Mouse (Mus musculus) left cerebral cortex, adult 2 months (tissue): Measurements from ENCODE around the gene Tubgcp3. TPM values are rescaled to one million over a fixed set of nuclear protein-coding genes. Genes with fewer than 3 reads are reported as not detected.
"Not testable (repeated sequence)": the region's sequence is repeated elsewhere in the genome, so short reads cannot be mapped to it uniquely, and the experiment has no call there.

Experiments used
- DNase-seq, 2 experiments: peaks; one replicate each; pipeline ENCODE4 v3.0.0; 2021 to 2022; ENCODE audit warnings: low spot score in 2 of 2, mixed read lengths in 1 of 2; ENCODE audit errors: extremely low spot score in 1 of 2
- H3K27ac ChIP-seq: fragments of 200-600 bp; 2 replicates; pipeline ENCODE4 v1.8.1; 2022
- H3K4me3 ChIP-seq: fragments of 200-600 bp; 2 replicates; pipeline ENCODE4 v1.8.1; 2022
- CTCF ChIP-seq: fragments of 200-600 bp; IDR thresholded peaks from 2 replicates; pipeline ENCODE4 v1.8.1; 2022; ENCODE audit warnings: antibody characterized with exemption, mild to moderate bottlenecking, moderate library complexity
- intact Hi-C: fragments of 180-260 bp; cut with DNase I; formaldehyde crosslinking; loops from one replicate; pipeline ENCODE4 v1.15.1; 2025
- total RNA-seq, 2 experiments: library from RNA; stranded (reverse); gene quantifications; 2 replicates each; pipeline ENCODE4 v1.2.3; 2021

Gene Tubgcp3
- total RNA-seq, 2 experiments from 2014 or later: 35.3 to 36.1 TPM

GRCm38 (mm10) chr8:12668832-12669231, 3.2 kb downstream of the Tubgcp3 start:
- peak; percentile 49 to 54 for DNase-seq
- no peak overlapping the region for H3K4me3 ChIP-seq
- intact Hi-C loops: no loop called here
- peak; percentile 58 for TF ChIP-seq CTCF
- no peak overlapping the region for H3K27ac ChIP-seq

GRCm38 (mm10) chr8:12666530-12666929, 5.5 kb downstream of the Tubgcp3 start:
- H3K4me3 ChIP-seq, DNase-seq, intact Hi-C loops, H3K27ac ChIP-seq: not testable (repeated sequence)

GRCm38 (mm10) chr8:12663105-12663456, 9.0 kb downstream of the Tubgcp3 start:
- H3K27ac ChIP-seq: no peak overlapping the region
- intact Hi-C loops: no loop called here
- TF ChIP-seq CTCF: no peak
- H3K4me3 ChIP-seq: no peak overlapping the region
- DNase-seq: no peak

GRCm38 (mm10) chr8:12662375-12663104, 9.5 kb downstream of the Tubgcp3 start:
- Histone ChIP-seq H3K4me3 (no peak overlapping the region), H3K27ac (no peak overlapping the region)
- no peak for TF ChIP-seq CTCF
- no peak for DNase-seq
- intact Hi-C loops: no loop called here

GRCm38 (mm10) chr8:12657411-12657810, 14.6 kb downstream of the Tubgcp3 start:
- intact Hi-C loops: no loop called here

GRCm38 (mm10) chr8:12651246-12651645, 20.8 kb downstream of the Tubgcp3 start:
- no peak overlapping the region for H3K27ac ChIP-seq
- no peak overlapping the region for H3K4me3 ChIP-seq
- intact Hi-C loops: no loop called here
- no peak for DNase-seq
- TF ChIP-seq CTCF: peak; percentile 12

More at GRCm38 (mm10) chr8:12657411-12657810, 14.6 kb downstream of the Tubgcp3 start:
- no peak for TF ChIP-seq CTCF
- Histone ChIP-seq H3K4me3 (no peak overlapping the region), H3K27ac (no peak overlapping the region)
- DNase-seq: no peak

- no peak for TF ChIP-seq CTCF
- no peak for DNase-seq
- Histone ChIP-seq H3K27ac (no peak overlapping the region), H3K4me3 (no peak overlapping the region)
- intact Hi-C loops: no loop called here
Measured at GRCm38 (mm10) chr8:12650495-12650894, 21.6 kb downstream of the Tubgcp3 start.

GRCm38 (mm10) chr8:12648951-12649350, 23.1 kb downstream of the Tubgcp3 start:
- no peak for DNase-seq
- no peak overlapping the region for H3K4me3 ChIP-seq
- no peak overlapping the region for H3K27ac ChIP-seq
- TF ChIP-seq CTCF: no peak
- intact Hi-C loops: no loop called here

- Histone ChIP-seq H3K27ac (no peak overlapping the region), H3K4me3 (no peak overlapping the region)
- no peak for TF ChIP-seq CTCF
- intact Hi-C loops: no loop called here
- DNase-seq: no peak
Measured at GRCm38 (mm10) chr8:12646536-12646935, 25.5 kb downstream of the Tubgcp3 start.

GRCm38 (mm10) chr8:12644894-12645293, 27.2 kb downstream of the Tubgcp3 start:
- no peak for DNase-seq
- intact Hi-C loops: no loop called here
- Histone ChIP-seq H3K4me3 (no peak overlapping the region), H3K27ac (no peak overlapping the region)
- TF ChIP-seq CTCF: no peak

- H3K27ac ChIP-seq: no peak overlapping the region
- intact Hi-C loops: no loop called here
- no peak for DNase-seq
- no peak overlapping the region for H3K4me3 ChIP-seq
- TF ChIP-seq CTCF: no peak
Measured at GRCm38 (mm10) chr8:12644341-12644740, 27.7 kb downstream of the Tubgcp3 start.

- DNase-seq: no peak
- no peak overlapping the region for H3K27ac ChIP-seq
- TF ChIP-seq CTCF: no peak
- no peak overlapping the region for H3K4me3 ChIP-seq
- intact Hi-C loops: no loop called here
Measured at GRCm38 (mm10) chr8:12641527-12641926, 30.5 kb downstream of the Tubgcp3 start.

- no peak overlapping the region for H3K27ac ChIP-seq
- no peak for DNase-seq
- no peak for TF ChIP-seq CTCF
- no peak overlapping the region for H3K4me3 ChIP-seq
- intact Hi-C loops: no loop called here
Measured at GRCm38 (mm10) chr8:12638446-12638845, 33.6 kb downstream of the Tubgcp3 start.
